Mouse (Mus musculus): ENCODE measurements around the gene Ros1.

The Ros1 gene

GRCm38 (mm10) chr10:52022413-52023212 lies 172.4 kb downstream of the Ros1 start, which contains the start of gene Vgll2:
Gene Vgll2, plus strand, starts transcription at chr10:52022502.
- in situ Hi-C loops (cut with MboI): no loop called here

GRCm38 (mm10) chr10:52021736-52022394 lies 173.2 kb downstream of the Ros1 start:
- in situ Hi-C loops (cut with MboI): no loop called here

GRCm38 (mm10) chr10:52021231-52021630 lies 173.8 kb downstream of the Ros1 start:
- in situ Hi-C loops (cut with MboI): no loop called here

GRCm38 (mm10) chr10:52018471-52018870 lies 176.6 kb downstream of the Ros1 start:
- in situ Hi-C loops (cut with MboI): no loop called here

Data from mature B cell (primary cell).